Mouse (Mus musculus) testis, adult 2 months (tissue): Measurements from ENCODE around the gene Tpbg. TPM values are rescaled to one million over a fixed set of nuclear protein-coding genes. Genes with fewer than 3 reads are reported as not detected.
"Not testable (repeated sequence)": the region's sequence is repeated elsewhere in the genome, so short reads cannot be mapped to it uniquely, and the experiment has no call there.

Source experiments
- H3K27ac ChIP-seq: fragments of 200-500 bp; 2 replicates; pipeline ENCODE4 v1.5.1; 2012; ENCODE audit warnings: low read depth, low read length; ENCODE audit not compliant: control insufficient read depth, insufficient read depth
- H3K27me3 ChIP-seq: fragments of 200-500 bp; 2 replicates; pipeline ENCODE4 v1.6.1; 2012; ENCODE audit warnings: mild to moderate bottlenecking, low read length, moderate library complexity; ENCODE audit not compliant: control insufficient read depth, insufficient read depth
- H3K36me3 ChIP-seq: fragments of 200-500 bp; 2 replicates; pipeline ENCODE4 v1.6.1; 2012; ENCODE audit warnings: mild to moderate bottlenecking, low read length; ENCODE audit not compliant: control insufficient read depth, insufficient read depth
- H3K4me1 ChIP-seq: fragments of 200-500 bp; 2 replicates; pipeline ENCODE4 v1.6.1; 2012; ENCODE audit warnings: low read length; ENCODE audit not compliant: control insufficient read depth, insufficient read depth
- H3K4me3 ChIP-seq: fragments of 200-500 bp; 2 replicates; pipeline ENCODE4 v1.5.1; 2012; ENCODE audit warnings: low read depth, mild to moderate bottlenecking, low read length, moderate library complexity, mixed read lengths; ENCODE audit not compliant: control insufficient read depth
- CTCF ChIP-seq: fragments of 200-500 bp; IDR thresholded peaks from 2 replicates; pipeline ENCODE4 v1.5.1; 2012; ENCODE audit warnings: low read depth, mild to moderate bottlenecking, inconsistent platforms, low read length, moderate library complexity; ENCODE audit not compliant: control insufficient read depth, insufficient read depth, insufficient replicate concordance
- POLR2A ChIP-seq: fragments of 200-500 bp; IDR thresholded peaks from 2 replicates; pipeline ENCODE4 v1.6.1; 2012; ENCODE audit warnings: low read depth, mild to moderate bottlenecking, inconsistent platforms, low read length, moderate library complexity; ENCODE audit not compliant: control insufficient read depth
- polyA plus RNA-seq: library from polyadenylated mRNA; depleted of rRNA; stranded (reverse); fragments of >200 nt; gene quantifications from 2 replicates; pipeline ENCODE4 v1.2.3, GENCODE M21; 2012; rRNA removed

Tpbg gene
- polyA plus RNA-seq = 0.23 and 0.75 TPM in 2 replicates

DNA sequence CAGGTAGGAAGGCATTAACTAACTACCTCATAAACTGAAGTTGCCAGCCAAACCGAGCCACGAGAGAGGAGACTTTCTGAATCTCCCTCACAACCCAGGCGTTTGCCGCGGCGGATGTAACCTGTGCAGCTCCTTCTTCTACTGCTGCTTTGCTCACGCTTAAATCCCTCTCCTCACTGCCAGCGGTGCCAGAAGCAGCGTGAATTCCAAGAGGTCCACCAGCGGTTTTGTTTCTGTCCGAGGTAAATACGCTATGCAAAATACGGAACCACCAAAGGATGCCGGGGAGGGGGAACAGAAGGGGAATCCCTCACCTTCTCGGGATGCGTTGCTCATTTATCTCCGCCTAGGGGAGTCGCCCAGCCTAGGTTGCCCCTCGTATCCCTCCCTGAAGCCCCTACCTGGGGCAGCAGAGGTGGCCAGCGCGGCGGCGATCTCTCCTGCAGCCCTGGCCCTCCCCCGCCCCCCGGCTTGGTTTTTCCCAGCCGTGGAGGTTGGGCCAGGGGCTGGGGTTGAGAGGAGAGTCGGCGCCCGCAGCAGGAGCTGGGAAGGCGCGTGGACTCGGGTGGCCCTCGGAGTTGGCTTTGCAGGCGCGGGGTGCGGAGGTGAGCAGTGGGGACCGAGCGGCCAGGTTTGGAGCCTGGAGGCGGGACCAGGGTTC, at the start of gene Tpbg:
Gene Tpbg, plus strand, starts transcription at position 30 of the 661 bp plus-strand sequence.
- H3K4me3 ChIP-seq = peak within 1 kb of the TSS; percentile 67
- no peak for TF ChIP-seq POLR2A
- TF ChIP-seq CTCF = no peak
- H3K27ac ChIP-seq = no peak within 1 kb of the TSS
- H3K36me3 ChIP-seq = no peaks in the 10 kb centered on the region
- H3K27me3 ChIP-seq = no peaks in the 10 kb centered on the region
- peaks cover 13% of the 10 kb centered on the region for H3K4me1 ChIP-seq

DNA sequence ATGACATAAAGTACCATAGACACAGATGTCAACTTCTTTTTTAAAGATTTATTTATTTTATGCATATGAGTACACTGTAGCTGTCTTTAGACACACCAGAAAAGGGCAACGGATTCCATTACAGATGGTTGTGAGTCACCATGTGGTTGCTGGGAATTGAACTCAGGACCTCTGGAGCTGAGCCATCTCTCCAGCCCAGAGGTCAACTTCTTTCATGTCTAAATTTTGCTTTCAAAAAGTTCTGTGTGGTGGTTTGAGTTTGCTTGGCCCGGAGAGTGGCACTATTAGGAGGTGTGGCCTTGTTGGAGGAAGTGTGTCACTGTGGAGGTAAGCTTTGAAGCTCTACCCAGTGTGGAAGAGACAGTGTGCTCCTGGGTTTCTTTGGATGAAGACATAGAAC, 40.2 kb upstream of the Tpbg start:
- not testable (repeated sequence) for H3K4me1 ChIP-seq, H3K27me3 ChIP-seq, H3K36me3 ChIP-seq, H3K4me3 ChIP-seq, H3K27ac ChIP-seq

- no peak overlapping the region for H3K27ac ChIP-seq
- TF ChIP-seq CTCF (no peak), POLR2A (no peak)
Observed at GRCm38 (mm10) chr9:85802563-85802962, 39.6 kb upstream of the Tpbg start.

GRCm38 (mm10) chr9:85806411-85806810, 35.8 kb upstream of the Tpbg start:
- H3K4me3 ChIP-seq = no peak overlapping the region
- no peaks in the 10 kb centered on the region for H3K27me3 ChIP-seq
- no peak overlapping the region for H3K27ac ChIP-seq
- no peaks in the 10 kb centered on the region for H3K36me3 ChIP-seq
- TF ChIP-seq CTCF = no peak
- no peak for TF ChIP-seq POLR2A
- H3K4me1 ChIP-seq = no peaks in the 10 kb centered on the region

More at GRCm38 (mm10) chr9:85802563-85802962, 39.6 kb upstream of the Tpbg start:
- Histone ChIP-seq H3K27me3 (no peaks in the 10 kb centered on the region), H3K36me3 (no peaks in the 10 kb centered on the region), H3K4me3 (no peak overlapping the region), H3K4me1 (no peaks in the 10 kb centered on the region)

DNA sequence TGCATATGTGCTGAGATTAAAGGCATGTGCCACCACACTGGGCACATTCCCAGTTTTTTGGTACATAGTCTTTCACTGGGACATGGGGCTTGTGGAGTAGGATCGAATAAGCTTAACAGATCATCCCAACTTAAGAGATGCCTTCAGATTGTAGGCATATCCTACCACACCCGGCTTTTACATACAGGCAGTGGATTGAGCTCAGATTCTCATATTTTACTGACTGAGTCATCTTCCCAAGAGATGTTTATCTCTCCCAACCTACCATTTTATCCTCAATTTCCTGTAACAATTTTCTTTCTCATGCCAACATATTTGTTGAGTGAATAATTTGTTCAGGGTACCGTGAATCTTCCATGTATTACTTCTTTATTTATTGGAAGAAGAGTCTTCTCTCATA, 32.9 kb upstream of the Tpbg start:
- no peaks in the 10 kb centered on the region for H3K4me1 ChIP-seq
- H3K36me3 ChIP-seq = no peaks in the 10 kb centered on the region
- H3K4me3 ChIP-seq = no peak overlapping the region
- H3K27ac ChIP-seq = no peak overlapping the region
- no peaks in the 10 kb centered on the region for H3K27me3 ChIP-seq
- TF ChIP-seq POLR2A (no peak), CTCF (no peak)

GRCm38 (mm10) chr9:85820829-85821228, 21.4 kb upstream of the Tpbg start:
- TF ChIP-seq CTCF = no peak
- TF ChIP-seq POLR2A = no peak
- Histone ChIP-seq H3K36me3 (no peaks in the 10 kb centered on the region), H3K27me3 (no peaks in the 10 kb centered on the region), H3K4me1 (peaks cover 5% of the 10 kb centered on the region; the same call in 1 of the 2 replicates), H3K4me3 (no peak overlapping the region), H3K27ac (no peak overlapping the region)

- H3K27me3 ChIP-seq = no peaks in the 10 kb centered on the region
- H3K27ac ChIP-seq = no peak overlapping the region
- no peaks in the 10 kb centered on the region for H3K4me1 ChIP-seq
- TF ChIP-seq POLR2A (no peak), CTCF (no peak)
- no peak overlapping the region for H3K4me3 ChIP-seq
- no peaks in the 10 kb centered on the region for H3K36me3 ChIP-seq
Observed at GRCm38 (mm10) chr9:85835521-85836425, 6.4 kb upstream of the Tpbg start.
